Mouse (Mus musculus) layer of hippocampus, postnatal 36 days (tissue): ENCODE measurements around the gene Klk1b3. TPM values are rescaled to one million over a fixed set of nuclear protein-coding genes. Genes with fewer than 3 reads are reported as not detected.

Source experiments
- total RNA-seq, 2 experiments: library from RNA; stranded (reverse); gene quantifications; 2 replicates each; pipeline ENCODE4 v1.2.3; 2021

Klk1b3 gene
- total RNA-seq, 2 experiments from 2014 or later, result not detected

Other genes starting within 250 kb of the Klk1b3 start
- gene Klk1b8, start 247.5 kb upstream of the Klk1b3 start, total RNA-seq, result not detected
- gene Klk1b1, start 231.4 kb upstream of the Klk1b3 start, total RNA-seq, result not detected
- gene Klk1b9, start 222.1 kb upstream of the Klk1b3 start, total RNA-seq, result not detected
- not detected for gene Klk1b11, start 202.3 kb upstream of the Klk1b3 start, total RNA-seq
- not detected for gene Klk1b26, start 186.0 kb upstream of the Klk1b3 start, total RNA-seq
- not detected for gene Klk1b27, start 145.9 kb upstream of the Klk1b3 start, total RNA-seq
- gene Klk1b21, start 95.9 kb upstream of the Klk1b3 start, total RNA-seq, result not detected
- not detected for gene Klk1b22, start 85.5 kb upstream of the Klk1b3 start, total RNA-seq
- not detected for gene Klk1b16, start 61.4 kb upstream of the Klk1b3 start, total RNA-seq
- gene Klk1b24, start 10.0 kb upstream of the Klk1b3 start, total RNA-seq, result not detected
- gene Klk1b4, start 9.2 kb downstream of the Klk1b3 start, total RNA-seq, result not detected
- not detected for gene Klk1b5, start 17.8 kb downstream of the Klk1b3 start, total RNA-seq
- not detected for gene Klk1, start 27.2 kb downstream of the Klk1b3 start, total RNA-seq
- gene Gm36864, start 38.0 kb downstream of the Klk1b3 start, total RNA-seq, result not detected
- gene 1700028J19Rik, start 48.5 kb downstream of the Klk1b3 start, total RNA-seq, result 1 to 10 TPM in 1 of 2 experiments, under 1 TPM in 1; 0.99 to 1.2 TPM
- gene 2410002F23Rik, start 48.5 kb downstream of the Klk1b3 start, total RNA-seq, result 10 to 100 TPM; 82.0 to 92.1 TPM
- gene Acp4, start 59.2 kb downstream of the Klk1b3 start, total RNA-seq, result not detected
- not detected for gene Gm15517, start 63.3 kb downstream of the Klk1b3 start, total RNA-seq
- gene Clec11a, start 108.7 kb downstream of the Klk1b3 start, total RNA-seq, result 1 to 10 TPM; 2.9 to 3.8 TPM
- gene Shank1, start 112.1 kb downstream of the Klk1b3 start, total RNA-seq, result 100 to 1,000 TPM; 588 to 654 TPM
- 10 to 100 TPM; 84.8 to 92.0 TPM for gene Syt3, start 185.9 kb downstream of the Klk1b3 start, total RNA-seq
- 1 to 10 TPM; 3.1 to 3.4 TPM for gene 1700008O03Rik, start 187.6 kb downstream of the Klk1b3 start, total RNA-seq
- 100 to 1,000 TPM; 311 to 332 TPM for gene Lrrc4b, start 230.8 kb downstream of the Klk1b3 start, total RNA-seq